Mouse (Mus musculus) testis, postnatal 10 days (tissue): ENCODE results near the gene Pyy.
A peak's percentile ranks its signal among the peaks of the same experiment; 100 is the strongest.

Experiments used
- DNase-seq: peaks from one replicate; pipeline ENCODE4 v3.0.0; 2021; ENCODE audit warnings: low spot score

Pyy gene

DNA sequence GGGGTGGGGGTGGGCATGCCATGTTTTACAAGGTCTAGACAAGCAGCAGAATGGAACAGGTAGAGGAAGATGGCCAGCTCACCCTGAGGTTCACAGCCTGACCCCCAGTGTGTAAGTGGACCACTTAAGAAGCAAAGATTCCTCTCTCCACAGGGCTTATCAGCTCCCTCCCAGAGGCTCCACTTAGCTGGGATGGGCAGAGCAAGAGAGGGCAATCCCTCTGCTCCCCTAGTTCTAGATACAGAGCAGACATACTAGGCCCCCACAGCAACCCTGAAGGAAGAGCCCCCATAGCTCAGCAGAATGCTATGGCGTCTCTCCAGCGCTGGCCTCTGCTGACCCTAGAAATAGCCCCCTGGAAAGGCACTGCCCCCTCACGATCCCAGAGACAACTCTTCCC lies 12.0 kb downstream of the Pyy start:
- DNase-seq = no peak

DNA sequence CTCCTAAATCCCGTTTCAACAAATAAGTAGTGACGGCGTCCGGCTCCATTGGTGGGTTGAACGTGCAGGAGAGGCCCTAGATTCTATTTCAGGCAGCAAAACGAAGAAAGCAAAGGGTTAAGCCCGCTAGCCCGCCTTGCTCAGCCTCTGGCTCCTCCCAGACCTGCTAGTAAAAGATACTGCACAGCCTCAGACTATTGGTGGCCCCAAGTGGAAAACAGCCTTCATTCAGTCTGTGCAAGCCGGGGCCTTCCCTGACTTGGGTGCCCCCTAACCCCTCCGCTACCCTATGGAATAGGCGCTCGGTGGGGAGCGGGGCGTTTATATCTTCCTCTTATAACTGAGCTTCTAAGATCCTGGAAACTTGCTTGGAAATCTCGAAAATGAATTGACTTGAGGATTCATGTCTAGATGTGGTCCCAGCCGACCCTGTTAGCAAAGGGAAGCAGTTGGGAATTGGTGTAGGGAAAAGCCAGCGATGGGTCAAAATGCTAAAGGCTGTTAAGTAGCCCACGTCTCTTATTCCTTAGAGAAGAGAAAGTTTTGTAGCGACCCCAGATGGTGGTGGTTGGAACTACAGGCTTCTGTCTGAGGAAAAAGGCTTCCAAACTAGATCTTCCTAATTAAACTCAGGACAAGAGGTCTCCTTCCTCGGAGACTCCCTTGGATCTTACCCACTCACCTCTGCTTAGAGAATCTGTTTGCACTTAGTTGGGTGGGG lies 18.4 kb downstream of the Pyy start:
- peak; percentile 80 for DNase-seq

DNA sequence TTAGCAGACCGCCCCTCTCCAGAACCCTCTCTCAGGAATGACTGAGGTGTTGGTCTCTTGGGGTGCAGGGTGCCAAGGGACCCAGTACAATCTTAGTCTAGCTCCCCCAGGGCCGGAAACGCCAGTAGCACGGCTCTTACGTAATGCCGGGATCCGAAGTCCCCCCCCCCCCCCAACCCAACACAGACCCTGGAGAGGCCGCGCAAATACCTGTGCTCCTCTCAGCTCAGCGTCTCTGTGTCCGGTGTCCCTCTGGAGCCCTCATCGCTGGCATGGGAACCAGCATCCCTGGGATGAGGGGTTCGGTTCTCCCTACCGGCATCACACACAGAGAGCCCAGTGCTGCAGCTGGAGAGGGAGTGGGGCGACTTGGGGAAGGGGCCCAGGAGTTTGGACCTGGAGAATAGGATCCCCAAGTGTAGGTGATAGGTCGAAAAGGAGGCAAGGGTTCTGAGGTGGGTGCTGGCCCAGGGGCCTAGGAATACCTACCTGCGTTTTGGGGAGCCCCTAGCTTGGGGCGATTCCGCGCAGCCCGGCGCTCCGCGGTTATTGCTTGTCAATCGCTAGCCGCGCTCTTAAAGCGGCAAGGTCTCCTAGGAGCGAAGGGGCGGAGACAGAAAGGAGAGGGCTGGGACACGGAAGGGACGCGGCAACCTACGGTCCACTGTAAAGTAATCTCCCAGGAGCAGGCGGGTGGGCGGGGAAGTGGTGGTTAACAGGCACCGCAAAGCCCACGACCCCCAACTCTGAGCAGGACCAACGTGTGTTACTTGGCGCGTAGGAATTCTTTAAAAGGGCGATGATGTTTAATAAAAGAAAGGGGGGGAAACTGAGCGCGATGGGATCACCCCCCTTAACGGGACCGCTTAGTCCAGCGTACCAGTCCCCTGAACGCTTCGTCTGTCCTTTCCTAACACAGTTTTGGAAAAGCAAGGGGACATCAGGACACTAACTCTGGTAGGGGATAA lies 19.4 kb downstream of the Pyy start, which contains the start of gene Mpp2:
Gene Mpp2 (minus strand): TSS at position 585 of the 968 bp plus-strand sequence.
- peak; percentile 66 for DNase-seq

DNA sequence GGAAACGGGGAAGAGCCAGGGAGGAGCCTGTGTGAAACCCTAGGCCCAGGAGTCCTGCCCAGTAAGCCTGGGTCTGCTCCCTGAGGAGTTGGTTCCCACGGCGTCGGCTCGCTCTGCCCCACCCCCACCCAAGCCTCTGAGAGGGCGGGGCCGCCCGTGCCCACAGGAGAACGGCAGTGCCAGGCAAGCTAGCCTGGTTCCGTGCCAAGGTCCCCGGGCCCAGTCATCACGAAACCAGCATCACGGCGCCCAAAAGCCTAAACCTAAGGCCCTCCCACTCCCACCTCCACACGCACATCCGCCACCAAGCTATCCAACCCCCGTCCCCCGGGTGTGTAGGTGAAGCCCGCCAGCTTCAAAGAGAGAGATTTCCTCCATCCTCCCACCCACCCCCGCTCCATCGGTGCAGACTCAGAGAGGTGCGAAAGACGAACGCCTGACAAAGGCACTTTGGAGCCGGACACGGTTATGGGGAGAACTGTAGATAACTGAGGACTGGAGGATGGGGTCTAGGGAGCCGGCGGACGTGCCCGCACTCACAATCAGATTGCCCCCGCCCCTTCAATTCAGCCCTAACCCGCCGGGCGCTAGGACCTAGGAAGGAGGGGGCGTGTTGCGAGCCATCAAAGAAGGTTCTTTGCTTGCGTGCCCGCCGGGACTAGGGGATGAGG lies 20.4 kb downstream of the Pyy start:
- peak; percentile 78 for DNase-seq

DNA sequence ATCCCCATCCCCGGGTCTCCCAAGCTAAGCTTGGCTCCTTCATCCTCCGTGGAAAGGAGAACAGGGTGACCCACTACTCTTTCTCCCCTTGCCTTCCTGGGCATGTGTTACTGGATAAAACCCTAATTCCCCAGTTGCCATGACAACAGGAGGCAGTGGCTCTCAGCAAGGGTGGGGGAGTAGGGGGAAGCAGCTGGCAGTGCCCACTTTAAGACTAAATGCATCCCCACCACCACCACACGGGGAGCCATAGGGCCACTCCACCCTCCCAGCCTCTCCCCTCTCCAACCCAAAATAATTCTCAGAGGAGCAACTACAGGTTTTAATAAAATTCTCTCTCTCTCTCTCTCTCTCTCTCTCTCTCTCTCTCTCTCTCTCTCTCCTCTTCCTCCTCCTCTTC lies 21.3 kb downstream of the Pyy start:
- DNase-seq = no peak

DNA sequence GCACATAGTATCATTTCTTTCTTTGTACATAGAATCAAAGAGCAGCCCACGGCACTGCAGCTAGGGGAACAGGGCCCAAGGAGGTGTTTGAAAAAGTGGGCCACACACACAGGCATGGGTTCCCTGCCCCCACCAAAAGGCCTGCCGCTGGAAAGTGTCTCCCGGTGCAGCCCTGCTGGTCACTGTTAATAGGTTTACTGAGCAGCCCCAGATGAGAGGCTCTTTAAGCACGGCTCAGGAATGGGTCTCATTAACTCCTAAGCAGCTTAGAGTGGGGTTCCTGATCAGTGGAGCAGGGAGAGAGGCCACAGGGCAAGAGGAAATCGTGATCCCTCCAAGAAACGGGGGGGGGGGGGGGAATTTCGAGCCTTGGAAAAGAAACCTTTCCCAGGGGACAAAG lies 23.5 kb downstream of the Pyy start:
- no peak for DNase-seq

DNA sequence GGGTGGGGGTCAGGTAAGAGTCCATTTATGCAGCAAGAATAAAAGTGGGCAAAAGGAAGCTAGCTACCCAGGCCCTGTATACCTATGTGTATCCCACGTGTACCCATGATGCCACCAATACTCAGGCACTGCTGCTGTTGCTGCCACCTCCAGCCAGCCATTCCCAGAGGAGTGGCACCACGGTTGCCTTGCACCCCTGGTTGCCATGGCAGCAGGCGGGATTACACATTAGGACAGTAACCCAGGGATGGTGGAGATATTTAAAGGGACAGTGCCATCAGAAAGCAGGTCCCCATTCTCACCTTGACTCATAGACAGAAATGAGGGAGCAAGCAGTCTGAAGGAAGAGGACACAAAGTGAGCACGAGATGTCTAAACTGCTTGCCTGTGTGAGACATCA lies 24.4 kb downstream of the Pyy start:
- DNase-seq = no peak

DNA sequence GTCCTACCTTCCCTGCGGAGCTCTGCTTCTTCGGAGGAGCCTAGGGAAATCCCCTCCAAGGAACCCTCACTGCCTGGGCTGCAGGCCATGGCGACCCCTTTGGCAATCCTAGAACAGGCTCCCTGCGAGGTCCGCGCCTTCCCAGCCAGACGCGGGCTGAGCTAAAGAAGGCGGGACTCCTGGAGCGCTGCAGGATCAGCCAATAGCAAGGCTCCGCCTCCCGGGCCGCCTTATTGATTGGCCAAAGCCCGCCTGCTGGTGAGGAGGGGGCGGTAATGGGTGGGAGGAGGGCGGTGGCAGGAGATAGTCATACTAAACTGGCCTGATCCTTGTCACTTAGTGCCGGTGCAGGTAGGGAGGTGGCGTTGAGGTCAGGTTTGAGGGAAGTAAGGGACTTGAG lies 25.3 kb downstream of the Pyy start:
- DNase-seq = peak; percentile 82

DNA sequence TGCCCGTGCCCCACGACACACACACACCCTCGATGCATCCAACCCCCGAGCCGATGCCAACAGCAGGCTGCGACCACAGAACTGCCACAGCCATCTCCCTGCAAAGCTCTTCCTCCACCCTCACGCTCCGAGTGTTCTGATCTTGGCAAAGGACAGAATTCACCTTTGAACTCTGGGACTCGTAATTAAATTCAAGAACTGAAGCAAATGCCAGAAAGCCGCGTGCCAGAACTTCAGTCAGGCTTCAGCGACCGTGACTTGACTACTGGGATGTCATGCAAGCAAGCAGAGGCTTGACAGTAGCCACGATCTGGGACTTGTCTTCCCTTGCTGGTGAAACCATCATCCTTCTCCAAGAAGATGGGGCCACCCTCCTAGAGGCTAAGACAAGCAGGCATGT lies 33.9 kb downstream of the Pyy start:
- DNase-seq = no peak

DNA sequence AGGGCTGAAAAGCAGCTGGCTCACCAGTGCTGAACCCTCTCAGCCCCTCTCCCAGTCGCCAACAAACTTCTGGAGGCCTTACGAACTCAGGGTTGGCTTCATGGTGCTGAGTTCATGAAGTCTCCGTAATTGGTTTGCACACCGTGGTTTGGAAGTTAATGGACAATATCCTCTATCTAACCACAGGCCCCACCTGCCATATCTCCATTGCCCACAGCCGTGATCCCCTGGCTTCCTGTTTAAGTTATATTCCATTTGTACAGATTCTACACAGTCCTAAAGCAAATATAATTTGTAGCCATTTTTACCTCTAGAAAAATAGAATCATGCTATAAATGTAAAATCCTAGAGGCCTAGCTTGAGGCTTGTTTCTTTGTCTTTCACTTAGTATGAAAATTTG lies 34.9 kb downstream of the Pyy start:
- no peak for DNase-seq

DNA sequence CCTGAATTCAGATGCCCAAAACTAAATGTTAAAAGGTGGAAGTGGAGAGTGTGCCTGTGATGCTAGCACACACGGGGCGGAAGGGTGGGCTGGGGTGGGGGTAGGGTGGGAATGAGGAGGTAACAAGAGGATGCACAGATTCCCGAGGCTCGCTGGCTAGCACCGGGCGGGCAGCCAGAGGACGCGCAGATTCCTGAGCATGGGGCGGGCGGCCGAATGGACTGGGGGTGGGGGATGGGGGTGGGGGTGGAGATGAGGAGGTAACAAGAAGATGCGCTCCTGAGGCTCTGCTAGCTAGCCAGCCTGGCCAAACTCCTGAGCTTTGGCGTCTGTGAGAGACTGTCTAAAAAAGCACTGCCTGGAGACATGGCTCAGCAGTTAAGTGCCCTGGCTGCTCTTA lies 37.2 kb downstream of the Pyy start:
- no peak for DNase-seq

DNA sequence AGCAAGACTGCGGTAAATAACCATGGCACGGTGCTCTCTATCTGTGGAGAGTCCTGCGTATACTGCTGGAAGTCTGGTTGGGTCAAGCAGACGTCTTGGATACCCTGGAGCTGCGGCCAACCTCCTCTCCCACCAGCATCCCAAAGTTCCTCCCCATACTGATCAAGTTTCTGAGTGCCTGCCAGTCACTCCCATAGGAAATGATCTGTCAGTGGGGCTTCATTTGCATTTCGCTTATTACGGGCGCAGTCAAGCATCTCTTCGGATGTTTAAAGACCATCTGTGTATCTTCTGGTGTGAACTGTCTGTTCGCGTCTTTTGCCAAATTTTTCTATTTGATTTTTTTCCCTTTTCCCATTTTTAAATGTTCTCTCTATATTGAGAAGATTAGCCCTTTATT lies 38.0 kb downstream of the Pyy start:
- no peak for DNase-seq

DNA sequence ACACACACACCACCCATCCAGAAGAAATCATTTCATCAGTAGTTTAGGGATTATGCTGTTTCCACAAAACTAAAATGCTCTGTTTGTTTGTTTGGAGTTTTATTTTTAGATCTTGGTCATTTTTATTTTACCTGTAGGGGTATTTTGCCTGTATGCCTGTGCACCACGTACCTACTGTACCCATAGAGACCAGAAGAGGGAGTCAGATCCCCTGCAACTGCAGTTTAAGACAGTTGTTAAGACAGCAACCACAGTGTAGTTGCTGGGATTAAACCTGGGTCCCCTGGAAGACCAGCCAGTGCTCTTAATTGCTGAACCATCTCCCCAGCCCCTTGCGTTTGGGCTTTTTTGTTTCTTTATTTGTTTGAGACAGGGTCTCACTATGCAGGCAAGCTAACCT lies 38.7 kb downstream of the Pyy start:
- no peak for DNase-seq

DNA sequence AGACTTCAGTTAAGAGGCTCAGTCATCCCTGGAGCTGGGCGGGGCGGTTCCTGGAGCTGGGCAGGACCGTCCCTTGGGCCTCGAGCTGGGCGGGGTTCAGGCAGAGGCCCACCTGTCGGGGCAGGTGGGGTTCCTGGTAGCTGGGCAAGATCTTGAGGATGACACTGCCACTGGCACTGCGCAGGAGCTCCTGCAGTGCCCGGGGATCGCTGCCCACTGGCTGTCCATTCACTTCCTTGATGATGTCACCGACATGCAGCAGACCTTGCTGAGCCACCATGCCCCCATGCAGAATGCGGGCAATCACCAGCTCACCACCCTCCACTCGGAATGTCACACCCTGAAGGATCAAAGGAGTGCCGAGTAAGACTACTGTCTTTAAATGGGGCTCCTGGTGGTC lies 44.6 kb downstream of the Pyy start:
- DNase-seq = no peak

DNA sequence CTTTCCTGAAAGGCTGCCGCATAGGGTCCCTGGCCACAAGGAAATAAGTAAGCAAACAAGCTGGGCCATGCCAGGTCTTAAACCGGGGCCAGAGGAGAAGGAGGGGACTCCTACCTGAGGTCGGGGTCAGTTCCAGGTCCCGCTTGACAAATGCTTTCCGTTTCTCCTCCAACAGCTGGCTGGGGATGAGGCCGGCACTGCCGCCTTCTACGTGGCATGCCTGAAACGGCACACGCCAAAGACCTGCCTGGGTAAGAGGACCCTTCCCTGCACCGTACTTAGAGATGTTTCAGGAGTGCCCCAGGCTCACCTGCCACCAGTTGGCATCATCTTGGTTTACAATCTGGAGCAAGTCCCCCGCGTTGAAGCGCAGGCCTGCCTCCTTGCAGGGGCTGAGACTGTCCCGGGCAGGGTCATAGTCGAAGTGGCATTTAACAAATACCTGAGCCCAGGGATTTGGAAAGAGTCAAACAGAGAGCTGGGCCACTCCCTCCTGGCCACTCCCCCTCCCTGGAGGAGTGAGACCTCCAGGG lies 45.6 kb downstream of the Pyy start:
- no peak for DNase-seq

DNA sequence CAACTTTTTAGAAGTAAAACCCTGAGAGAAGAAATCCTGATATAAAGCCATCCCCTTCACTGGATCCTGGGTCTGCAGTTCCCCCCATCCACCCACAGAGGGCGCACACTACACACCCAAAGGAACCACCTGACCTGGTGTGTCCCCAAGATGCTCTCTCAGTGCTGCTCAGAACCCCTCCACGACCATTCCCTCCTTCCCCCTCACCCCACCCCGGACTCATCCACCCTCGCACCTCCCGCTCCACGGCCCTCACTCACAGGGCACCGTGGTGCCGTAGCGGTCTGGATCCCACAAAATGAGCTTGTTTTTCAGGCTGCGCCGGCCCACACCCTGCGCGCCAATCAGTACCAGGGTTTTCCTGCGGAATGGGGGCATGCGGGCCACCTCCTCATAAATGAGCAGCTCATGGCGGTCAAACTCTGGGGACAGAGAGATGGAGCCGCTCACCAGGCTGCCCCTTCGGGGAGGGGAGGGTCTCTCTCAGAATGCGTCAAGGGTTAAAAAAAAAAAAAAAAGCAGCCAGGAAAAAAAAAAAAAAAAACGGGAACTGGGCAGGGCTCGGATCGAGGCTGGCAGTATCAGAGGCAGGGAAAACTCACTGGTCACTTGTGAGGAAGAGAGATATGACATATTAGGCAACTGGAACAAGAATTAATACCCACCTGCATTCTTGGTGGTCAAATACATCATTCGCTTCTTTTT lies 46.2 kb downstream of the Pyy start:
- DNase-seq = peak; percentile 86
